In genomic region chr14:53935336-53935735, GRCm38 (mm10) we compare ENCODE assay signal across 8 mouse cellular contexts.
DNase-seq lines count a peak whose midpoint lies in the region.

No protein-coding gene starts in this region.

- peak; percentile 20 to 36 for DNase-seq in adrenal gland, postnatal 36 days
- DNase-seq in frontal cortex, postnatal 10 days (ENCODE audit: low spot score in 2 of 2) = peak; percentile 69 to 72
- peak; percentile 50 for DNase-seq in heart, adult 8-10 months (ENCODE audit: low spot score)
- DNase-seq in kidney, postnatal 36 days = peak; percentile 37 to 42
- DNase-seq in left cerebral cortex, adult 8-10 months (ENCODE audit: low spot score in 2 of 2) = peak; percentile 57 to 78
- peak; percentile 41 to 53 for DNase-seq in natural killer cell, adult 2 months (ENCODE audit: low spot score in 2 of 2)
- DNase-seq in spleen, postnatal 36 days (ENCODE audit: low spot score in 2 of 2) = peak; percentile 59 to 71
- peak; percentile 75 for DNase-seq in urinary bladder, postnatal 25 days (ENCODE audit: low spot score)

Comparison
In these comparisons a context has a peak if more than half of its experiments do, and no peak if none do; other contexts are left out.
1. Peak in every context shown above with its lines: DNase-seq.